Mouse (Mus musculus): ENCODE measurements around the gene Limd2.
"Not testable (repeated sequence)": the region's sequence is repeated elsewhere in the genome, so short reads cannot be mapped to it uniquely, and the experiment has no call there.

The Limd2 gene

GRCm38 (mm10) chr11:106173228-106173627, 12.6 kb upstream of the Limd2 start:
- DNase-seq (ENCODE audit: low spot score), result no peak

DNA sequence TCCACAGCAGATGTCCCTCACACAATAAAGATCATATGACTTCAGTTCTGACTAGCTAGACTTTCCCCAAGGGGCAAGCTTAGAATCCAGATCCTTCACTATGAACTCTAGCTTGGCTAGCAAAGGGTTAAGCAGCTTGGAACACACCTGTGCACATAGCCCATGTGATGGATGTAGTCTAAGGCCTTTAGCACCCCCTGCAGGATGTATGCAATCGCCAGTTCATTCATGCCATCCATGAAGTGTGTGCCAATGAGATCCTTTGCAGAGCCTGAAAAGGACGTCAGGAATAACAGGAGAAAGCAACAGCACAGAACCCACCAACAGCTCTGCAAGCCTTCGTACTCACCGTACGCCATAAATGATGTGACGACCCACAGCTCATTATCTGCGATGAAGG, 10.1 kb upstream of the Limd2 start:
- DNase-seq (ENCODE audit: low spot score), result no peak

DNA sequence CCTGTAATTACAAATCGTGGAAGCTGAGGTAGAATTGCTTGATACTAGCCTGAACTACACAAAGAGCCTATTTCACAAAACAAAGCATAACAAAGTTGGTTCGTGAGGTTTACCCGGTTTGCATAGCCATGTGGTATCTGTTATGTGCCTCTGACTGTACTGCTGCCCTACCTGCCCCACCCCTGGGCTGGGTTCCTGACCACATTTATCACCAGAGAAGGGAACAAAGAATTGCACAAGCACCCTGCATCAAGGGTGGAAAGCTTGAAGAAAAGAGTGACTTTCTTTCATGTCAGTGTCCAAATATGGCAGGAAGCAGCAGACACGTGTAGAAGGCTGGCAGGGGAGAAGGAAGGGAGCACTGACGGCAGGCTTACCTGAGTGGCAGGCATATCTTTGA, 6.8 kb upstream of the Limd2 start:
- no peak for DNase-seq (ENCODE audit: low spot score)

DNA sequence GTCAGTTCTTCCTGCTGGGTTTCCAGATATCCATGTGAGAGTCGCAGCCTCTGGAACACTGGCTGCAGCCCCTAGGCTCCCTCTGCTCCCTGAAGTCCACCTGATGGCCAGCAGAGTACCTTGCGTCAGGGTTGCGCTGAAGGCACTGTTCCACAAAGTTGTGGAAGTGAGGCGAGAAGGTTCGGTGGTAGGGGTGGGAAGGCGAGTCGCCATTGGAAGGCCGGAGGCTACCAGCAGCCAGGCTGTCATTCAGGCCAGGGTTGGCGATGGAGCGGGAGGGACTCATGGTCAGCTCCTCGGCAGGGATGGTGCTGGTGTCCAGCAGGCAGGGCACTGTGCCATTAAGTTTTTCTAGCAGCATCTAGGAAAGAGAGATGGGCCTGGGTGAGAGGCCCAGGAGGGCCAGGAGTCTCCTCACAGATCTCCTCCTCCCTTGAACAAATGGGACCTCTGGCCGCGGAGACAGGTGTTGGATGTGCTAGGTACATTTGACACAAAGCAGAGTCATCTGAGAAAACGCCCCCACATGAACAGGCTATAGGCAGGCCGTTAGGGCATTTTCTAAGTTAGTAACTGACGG, 4.0 kb upstream of the Limd2 start:
- DNase-seq (ENCODE audit: low spot score), result no peak

DNA sequence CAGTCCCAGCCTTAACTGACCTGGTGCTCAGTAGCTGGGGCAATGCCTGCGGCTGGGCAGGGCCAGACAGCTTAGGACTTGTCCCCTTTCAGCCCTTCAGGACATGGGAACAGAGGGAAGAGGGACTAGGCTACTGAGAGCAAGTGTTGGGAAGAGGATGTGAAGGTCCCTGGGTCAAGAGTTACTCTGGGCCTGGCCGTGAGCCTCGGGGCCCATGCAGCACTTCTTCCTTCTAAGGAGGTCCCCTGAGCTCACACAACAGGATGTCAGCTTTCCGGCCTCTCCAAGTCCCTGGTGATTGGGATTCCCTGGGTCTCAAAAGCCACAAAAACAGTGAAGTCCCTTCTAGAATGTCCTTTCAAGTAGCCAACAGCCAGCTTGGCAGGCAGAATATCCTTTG, 2.9 kb upstream of the Limd2 start:
- no peak for DNase-seq (ENCODE audit: low spot score)

DNA sequence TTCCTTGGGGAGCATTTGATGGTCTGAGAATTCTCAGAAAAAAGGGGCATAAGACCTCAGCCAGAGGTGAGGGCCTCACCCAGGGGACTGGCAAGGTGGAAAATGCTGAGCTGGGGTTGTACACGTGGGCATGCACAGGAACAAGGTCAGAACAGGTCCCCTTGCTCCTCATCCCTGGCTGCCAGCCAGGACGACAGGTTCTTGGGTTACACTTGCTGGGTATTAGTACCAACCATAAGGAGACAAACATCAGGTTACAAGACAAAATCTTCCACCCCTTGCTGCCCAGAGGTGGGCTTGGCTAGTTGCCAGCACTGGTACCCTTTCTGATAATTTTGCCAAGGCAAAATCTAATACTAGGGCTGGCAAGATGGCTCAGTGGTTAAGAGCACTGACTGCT, 1.6 kb upstream of the Limd2 start:
- no peak for DNase-seq (ENCODE audit: low spot score)

DNA sequence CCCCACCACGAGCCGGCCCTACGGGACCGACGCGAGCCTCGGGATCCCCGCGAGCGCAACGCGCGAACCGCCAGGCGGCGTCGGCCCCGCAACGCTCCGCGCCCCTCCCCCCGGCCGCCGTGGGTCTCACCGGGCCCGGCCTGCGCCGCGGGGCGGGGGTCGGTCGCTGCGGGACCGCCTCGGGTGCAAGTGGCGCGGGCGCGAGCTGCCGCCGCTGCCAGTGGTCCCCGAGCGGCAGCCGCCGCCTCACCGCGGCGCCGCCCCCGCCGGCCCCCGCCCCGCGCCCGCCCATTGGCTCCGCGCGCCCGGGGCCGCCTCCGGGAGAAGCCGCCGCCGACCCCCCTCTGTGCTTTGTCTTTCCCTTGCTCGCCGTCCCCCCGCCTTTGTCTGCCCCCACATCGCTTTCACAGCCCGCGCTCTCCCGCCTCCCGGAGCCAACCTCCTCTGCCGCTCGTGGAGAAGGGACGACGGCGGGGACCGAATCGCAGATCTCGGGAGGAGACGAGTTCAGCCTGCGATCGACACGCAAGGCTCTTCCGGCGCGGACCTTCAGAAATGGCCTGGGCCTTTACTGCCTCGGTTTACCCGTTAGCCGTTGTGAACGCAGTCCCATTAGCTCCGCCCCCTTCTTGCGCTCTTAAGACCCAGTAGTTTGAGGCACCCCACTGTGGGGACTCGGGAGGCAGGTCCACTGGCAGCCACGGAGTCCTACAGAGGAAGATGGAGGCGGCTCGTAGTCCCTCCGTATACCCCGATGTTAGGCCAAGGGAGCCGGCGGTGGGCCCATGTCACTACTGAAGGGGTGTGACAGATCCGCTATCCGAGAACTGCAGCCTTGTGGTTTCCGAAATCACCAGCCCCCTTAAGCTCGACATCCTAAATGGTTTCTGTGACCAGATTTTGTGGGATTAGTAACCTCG, 479 bp downstream of the Limd2 start:
- peak; percentile 62 for DNase-seq (ENCODE audit: low spot score)

GRCm38 (mm10) chr11:106159216-106159920, 1.3 kb downstream of the Limd2 start:
- DNase-seq (ENCODE audit: low spot score), result peak; percentile 9

DNA sequence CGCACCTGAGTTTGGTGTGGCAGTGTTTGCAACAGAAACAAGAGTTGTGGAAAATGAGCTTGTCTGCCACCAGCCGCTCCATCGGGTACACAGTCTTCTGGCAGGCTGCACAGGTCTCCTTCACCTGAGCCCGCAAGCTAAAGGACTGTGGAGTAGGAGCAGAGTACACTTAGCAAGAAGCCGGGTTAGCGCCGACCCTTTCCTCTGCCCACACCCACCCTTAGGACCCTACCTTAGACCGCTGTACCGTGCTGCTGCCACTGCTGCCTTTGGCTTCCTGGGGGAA, 1.8 kb downstream of the Limd2 start:
- no peak for DNase-seq (ENCODE audit: low spot score)

- no peak for DNase-seq (ENCODE audit: low spot score)
Measured at GRCm38 (mm10) chr11:106158081-106158929, 2.4 kb downstream of the Limd2 start.

DNA sequence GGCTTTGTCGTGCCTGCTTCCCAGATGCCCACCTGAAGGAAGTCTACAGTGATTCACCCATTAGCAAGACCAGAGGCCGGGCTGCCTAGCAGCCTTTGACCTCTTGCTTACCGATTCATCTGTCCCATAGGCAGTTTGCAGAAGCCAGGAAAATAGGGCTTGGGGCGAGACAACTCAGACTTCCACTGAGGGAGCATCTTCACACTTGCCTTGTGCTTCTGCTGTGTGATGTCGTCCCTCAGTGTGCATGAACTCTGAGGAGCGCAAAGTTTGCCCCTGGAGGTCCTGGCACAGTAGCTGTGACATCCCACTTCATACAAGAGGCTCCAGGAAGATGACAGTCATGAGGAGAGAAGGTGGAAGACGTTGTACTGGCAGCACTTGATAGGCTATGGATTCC, 3.5 kb downstream of the Limd2 start:
- no peak for DNase-seq (ENCODE audit: low spot score)

DNA sequence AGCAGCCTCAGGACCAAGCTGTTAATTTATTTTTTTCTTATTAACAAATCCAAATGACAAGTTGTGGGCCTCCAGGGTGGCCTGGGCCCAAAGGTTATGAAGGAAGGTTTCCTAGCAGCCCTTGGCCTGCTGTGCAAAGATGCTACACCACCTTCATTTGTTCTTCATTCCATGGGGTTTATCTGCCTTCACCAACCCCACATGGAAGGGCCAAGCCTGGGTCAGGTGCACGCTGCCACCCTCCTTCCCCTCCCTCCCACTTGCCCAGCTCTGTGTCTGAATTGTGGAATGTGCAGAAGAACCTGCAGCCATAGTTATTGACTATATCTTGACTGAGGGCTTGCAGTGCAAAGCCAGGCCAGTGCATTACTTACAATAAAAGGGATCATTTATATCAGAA, 4.4 kb downstream of the Limd2 start:
- DNase-seq (ENCODE audit: low spot score), result no peak

DNA sequence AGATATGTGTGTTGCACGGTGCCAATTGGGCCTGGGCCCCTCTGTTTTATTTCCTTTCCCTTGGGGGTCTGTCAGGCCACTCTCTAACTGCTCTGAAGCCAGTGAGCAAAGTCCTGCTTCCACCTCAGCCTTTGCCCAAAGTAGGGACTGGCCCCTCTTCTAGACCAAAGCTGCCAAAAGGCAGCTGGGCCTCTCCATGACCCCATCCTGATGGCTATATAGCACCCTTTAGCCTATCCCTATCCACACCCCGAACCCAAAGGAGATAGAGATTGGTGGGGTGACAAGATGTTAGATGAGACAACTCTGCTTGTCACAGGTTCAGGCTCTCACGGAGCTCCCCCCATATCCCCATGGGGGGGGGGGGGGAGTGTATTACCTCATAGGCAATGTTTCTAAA, 4.9 kb downstream of the Limd2 start:
- DNase-seq (ENCODE audit: low spot score), result no peak

DNA sequence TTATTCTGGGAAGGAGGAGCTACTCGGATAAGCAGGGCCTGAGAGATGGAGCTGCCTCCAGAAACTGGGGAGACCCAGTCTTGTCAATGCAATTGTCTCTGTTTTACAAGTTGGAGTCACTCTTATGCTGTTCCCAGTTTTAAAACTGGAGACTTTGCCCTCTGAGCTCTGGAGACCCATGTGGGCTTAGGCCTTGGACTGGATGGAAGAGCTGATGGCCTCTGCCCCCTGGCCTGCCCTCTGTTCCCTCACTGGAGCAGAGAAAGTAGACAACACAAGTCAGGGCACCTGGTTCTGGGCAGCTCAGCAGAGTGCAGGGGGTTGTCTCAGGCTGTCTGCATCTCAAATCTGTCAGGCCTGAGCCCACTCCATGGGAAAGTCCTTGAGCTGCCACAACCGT, 5.9 kb downstream of the Limd2 start:
- DNase-seq (ENCODE audit: low spot score), result no peak

- no peak for DNase-seq (ENCODE audit: low spot score)
Measured at GRCm38 (mm10) chr11:106154091-106154490, 6.6 kb downstream of the Limd2 start.

DNA sequence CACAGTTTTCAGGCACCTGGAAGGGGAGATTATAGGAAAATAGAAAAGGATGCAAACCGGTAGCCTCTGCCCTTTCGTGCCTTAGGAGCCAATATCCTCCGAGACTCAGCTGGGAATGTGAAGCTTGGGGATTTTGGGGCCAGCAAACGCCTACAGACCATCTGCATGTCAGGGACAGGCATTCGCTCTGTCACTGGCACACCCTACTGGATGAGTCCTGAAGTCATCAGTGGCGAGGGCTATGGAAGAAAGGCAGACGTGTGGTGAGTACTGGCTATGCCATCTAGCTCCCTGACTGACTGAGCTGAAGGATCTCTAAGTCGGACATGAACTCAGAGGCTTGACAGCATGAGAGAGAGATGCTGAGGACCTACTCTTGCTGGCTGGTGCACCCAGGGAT, 8.5 kb downstream of the Limd2 start:
- DNase-seq (ENCODE audit: low spot score), result no peak

GRCm38 (mm10) chr11:106151219-106151618, 9.4 kb downstream of the Limd2 start:
- DNase-seq (ENCODE audit: low spot score), result no peak

- peak; percentile 73 for DNase-seq (ENCODE audit: low spot score)
Measured at GRCm38 (mm10) chr11:106134580-106135528, 25.8 kb downstream of the Limd2 start.

DNA sequence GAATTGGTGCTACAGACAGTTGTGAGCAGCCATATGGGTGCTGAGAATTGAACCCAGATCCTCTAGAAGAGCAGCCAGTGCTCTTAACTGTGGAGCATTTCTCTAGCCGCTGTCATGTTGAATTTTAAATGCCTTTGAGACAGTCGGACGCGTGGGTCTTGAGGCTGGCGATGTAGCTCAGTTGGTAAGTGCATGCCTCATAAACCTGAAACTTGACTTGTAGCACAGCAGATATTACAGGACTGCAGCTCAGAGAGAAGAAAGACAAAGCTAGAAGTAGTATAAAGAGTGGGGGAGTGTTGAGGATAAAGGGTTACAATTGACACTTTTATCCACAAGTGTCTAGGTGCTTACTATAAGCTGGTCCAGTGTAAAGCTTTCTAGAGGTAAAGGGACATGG, 28.1 kb downstream of the Limd2 start:
- DNase-seq (ENCODE audit: low spot score), result no peak

GRCm38 (mm10) chr11:106129477-106129876, 31.2 kb downstream of the Limd2 start:
- no peak for DNase-seq (ENCODE audit: low spot score)

- not testable (repeated sequence) for DNase-seq (ENCODE audit: low spot score)
Measured at GRCm38 (mm10) chr11:106126727-106127373, 33.8 kb downstream of the Limd2 start.
